Mouse (Mus musculus) heart, embryonic 12.5 days (tissue): ENCODE data around the gene Cux1. TPM values are rescaled to one million over a fixed set of nuclear protein-coding genes. Genes with fewer than 3 reads are reported as not detected.

Experiments used
- microRNA-seq: library from miRNA; unstranded; fragments of <30 nt; microRNA quantifications from one replicate; pipeline ENCODE4, GENCODE M21; 2017
- polyA plus RNA-seq: library from polyadenylated mRNA; unstranded; fragments of >200 nt; fragmentation: Nextera tagmentation; extraction: Ambion mirVana; gene quantifications from 2 replicates; pipeline ENCODE4 v1.2.1, GENCODE M21; 2016

The Cux1 gene
- polyA plus RNA-seq, 1 experiment from 2014 or later = 81.0 TPM

Small RNA genes within 50 kb of the gene (microRNA-seq; reads per million reads assigned to microRNA genes)
- gene Mir721 = not detected

Other genes starting within 250 kb of the Cux1 start
- not detected in 2 replicates for gene Myl10, start 125.7 kb upstream of the Cux1 start, polyA plus RNA-seq